ENCODE assay signal across 16 mouse cellular contexts in genomic region chr7:48965796-48966512, GRCm38 (mm10). TPM values are rescaled to one million over a fixed set of nuclear protein-coding genes. Genes with fewer than 3 reads are reported as not detected.
DNase-seq lines count a peak whose midpoint lies in the region; ATAC-seq and TF ChIP-seq lines count a peak whose summit lies in the region.
"Had no signal": no experiment of that assay in that cellular context is flagged by ENCODE, and none has a peak within 500 bp of the region (broad histone marks: within the 10 kb centered on the region; RNA-seq: fewer than 3 reads in every experiment).

No protein-coding gene starts in this region.

- peak overlapping the region; percentile 2; the same call in 1 of the 2 replicates for H3K4me3 ChIP-seq in forebrain, postnatal 0 days (ENCODE audit: low read depth, low read length)
- peak overlapping the region; percentile 27 for H3K4me3 ChIP-seq in midbrain, embryonic 10.5 days
- H3K4me3 ChIP-seq in neural tube, embryonic 14.5 days (ENCODE audit: low read depth, low read length), result no peak overlapping the region
- no peak overlapping the region for H3K4me3 ChIP-seq in kidney, embryonic 14.5 days (ENCODE audit: low read length)
- H3K4me3 ChIP-seq: erythroblast, embryonic 14.5 days; layer of hippocampus, adult 2 months; stomach, embryonic 15.5 days had no signal

- no peak overlapping the region for H3K27ac ChIP-seq in forebrain, postnatal 0 days (ENCODE audit: low read depth, low read length)
- peak overlapping the region; percentile 15 for H3K27ac ChIP-seq in midbrain, embryonic 10.5 days (replicated peaks)
- no peak overlapping the region for H3K27ac ChIP-seq in neural tube, embryonic 14.5 days (ENCODE audit: low read depth, low read length)
- no peak overlapping the region for H3K27ac ChIP-seq in kidney, embryonic 14.5 days (ENCODE audit: low read depth, low read length)
- H3K27ac ChIP-seq: layer of hippocampus, adult 2 months; macrophage; stomach, embryonic 15.5 days had no signal

- H3K36me3 ChIP-seq in forebrain, postnatal 0 days (ENCODE audit: insufficient read depth), result no peaks in the 10 kb centered on the region
- peaks cover 12% of the 10 kb centered on the region for H3K36me3 ChIP-seq in midbrain, embryonic 10.5 days
- no peaks in the 10 kb centered on the region for H3K36me3 ChIP-seq in neural tube, embryonic 14.5 days (ENCODE audit: control insufficient read depth, insufficient read depth, low read length)
- H3K36me3 ChIP-seq in kidney, embryonic 14.5 days (ENCODE audit: control insufficient read depth, insufficient read depth, low read length), result no peaks in the 10 kb centered on the region
- H3K36me3 ChIP-seq: stomach, embryonic 15.5 days had no signal

- H3K9me3 ChIP-seq in forebrain, postnatal 0 days (ENCODE audit: low read length), result no peaks in the 10 kb centered on the region
- no peaks in the 10 kb centered on the region for H3K9me3 ChIP-seq in midbrain, embryonic 10.5 days (replicated peaks)
- H3K9me3 ChIP-seq in neural tube, embryonic 14.5 days (ENCODE audit: control insufficient read depth, low read length), result no peaks in the 10 kb centered on the region
- no peaks in the 10 kb centered on the region for H3K9me3 ChIP-seq in kidney, embryonic 14.5 days (ENCODE audit: control insufficient read depth, low read length)
- H3K9me3 ChIP-seq: stomach, embryonic 15.5 days had no signal

- no peak for TF ChIP-seq CTCF in forebrain, postnatal 0 days (IDR thresholded peaks at IDR 0.05; ENCODE audit: low read depth)

- peaks cover 15% of the 10 kb centered on the region; the same call in 1 of the 2 replicates for H3K4me1 ChIP-seq in forebrain, postnatal 0 days (ENCODE audit: insufficient read depth)
- peaks cover 90% of the 10 kb centered on the region for H3K4me1 ChIP-seq in midbrain, embryonic 10.5 days
- H3K4me1 ChIP-seq in neural tube, embryonic 14.5 days (ENCODE audit: control insufficient read depth, insufficient read depth, low read length), result peaks cover 52% of the 10 kb centered on the region
- no peaks in the 10 kb centered on the region for H3K4me1 ChIP-seq in kidney, embryonic 14.5 days (ENCODE audit: control insufficient read depth, insufficient read depth, low read length)
- H3K4me1 ChIP-seq: stomach, embryonic 15.5 days had no signal

- 0 out of 2 replicates have a peak overlapping the region, but pooled peaks have one; percentile 7 for H3K9ac ChIP-seq in forebrain, postnatal 0 days
- no peak overlapping the region for H3K9ac ChIP-seq in neural tube, embryonic 14.5 days (replicated peaks; ENCODE audit: low read depth, low read length)
- H3K9ac ChIP-seq in kidney, embryonic 14.5 days (ENCODE audit: low read depth, low read length), result no peak overlapping the region
- H3K9ac ChIP-seq: liver, postnatal 0 days; stomach, embryonic 15.5 days had no signal

- peaks cover 4% of the 10 kb centered on the region for H3K27me3 ChIP-seq in forebrain, postnatal 0 days (ENCODE audit: insufficient read depth, low read length)
- peaks cover 54% of the 10 kb centered on the region for H3K27me3 ChIP-seq in midbrain, embryonic 10.5 days (ENCODE audit: low read depth, poor library complexity, severe bottlenecking)
- no peaks in the 10 kb centered on the region for H3K27me3 ChIP-seq in neural tube, embryonic 14.5 days (ENCODE audit: control insufficient read depth, insufficient read depth, low read length)
- peaks cover 18% of the 10 kb centered on the region; the same call in 1 of the 2 replicates for H3K27me3 ChIP-seq in kidney, embryonic 14.5 days (ENCODE audit: control insufficient read depth, insufficient read depth, low read length)

- WGBS in forebrain, postnatal 0 days, result 44% methylated on average over 12 of the region's 12 CpGs
- WGBS in midbrain, embryonic 10.5 days, result 59% methylated on average over 12 of the region's 12 CpGs
- WGBS in neural tube, embryonic 14.5 days, result 19% methylated on average over 12 of the region's 12 CpGs
- WGBS in kidney, embryonic 14.5 days, result 55% methylated on average over 12 of the region's 12 CpGs

- DNase-seq in embryo, embryonic 10 days (ENCODE audit: low spot score), result peak; percentile 49
- DNase-seq in embryo, embryonic 9.5 days (ENCODE audit: extremely low spot score), result no peak
- DNase-seq in forebrain, postnatal 0 days, result peak; percentile 28
- DNase-seq in midbrain, embryonic 10.5 days (ENCODE audit: low spot score), result no peak
- DNase-seq in layer of hippocampus, adult 8-10 months (ENCODE audit: low spot score in 2 of 2), result no peak
- DNase-seq in right cerebral cortex, postnatal 36 days (ENCODE audit: low spot score in 2 of 2), result no peak
- DNase-seq: cerebellum, adult 8-10 months; liver, postnatal 0 days; right cerebral cortex, postnatal 14 days had no signal

- peak overlapping the region; percentile 13; the same call in 1 of the 2 replicates for H3K4me2 ChIP-seq in forebrain, postnatal 0 days (ENCODE audit: low read depth)
- H3K4me2 ChIP-seq in neural tube, embryonic 14.5 days (ENCODE audit: low read depth, low read length), result peak overlapping the region; percentile 28
- no peak overlapping the region for H3K4me2 ChIP-seq in kidney, embryonic 14.5 days (replicated peaks; ENCODE audit: low read depth, low read length)
- H3K4me2 ChIP-seq: stomach, embryonic 15.5 days had no signal

- peak; percentile 34 for ATAC-seq in forebrain, postnatal 0 days
- peak; percentile 8; the same call in 1 of the 2 replicates for ATAC-seq in neural tube, embryonic 14.5 days (ENCODE audit: low read depth)
- ATAC-seq in kidney, embryonic 14.5 days (ENCODE audit: low FRiP score, low TSS enrichment), result no peak
- ATAC-seq: intestine, postnatal 0 days; liver, postnatal 0 days had no signal

RNA-seq across cellular contexts. Expression of gene Nav2, which starts 57.4 kb away (rescaled TPM):
- total RNA-seq in forebrain, postnatal 0 days (2014; rRNA removed), result 44.0 and 46.9 TPM in 2 replicates
- polyA plus RNA-seq in forebrain, postnatal 0 days (2015; fragmentation: Nextera tagmentation; extraction: Ambion mirVana), result 8.5 and 16.3 TPM in 2 replicates
- polyA plus RNA-seq in midbrain, embryonic 10.5 days (2016; fragmentation: Nextera tagmentation; extraction: Ambion mirVana), result 13.7 and 19.4 TPM in 2 replicates
- 24.7 and 36.5 TPM in 2 replicates for polyA plus RNA-seq in neural tube, embryonic 14.5 days (2014; fragmentation: Nextera tagmentation; extraction: Ambion mirVana)
- 100 to 1,000 TPM in 2 of 4 experiments, 10 to 100 TPM in 2; 87.2 to 113 (median 96.0) TPM for total RNA-seq in layer of hippocampus, adult 8-10 months (2022)
- 39.8 and 49.2 TPM in 2 replicates for polyA plus RNA-seq in kidney, embryonic 14.5 days (2014; fragmentation: Nextera tagmentation; extraction: Ambion mirVana)

Comparison
In these comparisons a context has a peak if more than half of its experiments do, and no peak if none do; other contexts are left out.
1. DNase-seq: peak in embryo, embryonic 10 days (single experiment) and forebrain, postnatal 0 days (single experiment); none in embryo, embryonic 9.5 days (single experiment), midbrain, embryonic 10.5 days (single experiment), layer of hippocampus, adult 8-10 months (0 of 2) and right cerebral cortex, postnatal 36 days (0 of 2).
2. H3K4me3 ChIP-seq: peak in forebrain, postnatal 0 days (single experiment) and midbrain, embryonic 10.5 days (single experiment); none in neural tube, embryonic 14.5 days (single experiment) and kidney, embryonic 14.5 days (single experiment).